Mouse (Mus musculus) limb, embryonic 13.5 days (tissue): ENCODE measurements around the gene Olfr716. TPM values are rescaled to one million over a fixed set of nuclear protein-coding genes. Genes with fewer than 3 reads are reported as not detected.
"Not testable (repeated sequence)": the region's sequence is repeated elsewhere in the genome, so short reads cannot be mapped to it uniquely, and the experiment has no call there.

Experiments
- ATAC-seq: fragments of 200-750 bp; cut with Nextera tagmentation; 2 replicates; pipeline ENCODE4 v1.8.0; 2017; ENCODE audit warnings: low read depth, moderate number of reproducible peaks, moderate TSS enrichment; ENCODE audit not compliant: low FRiP score
- H3K27ac ChIP-seq: fragments of 300-500 bp; sonication (generic); 2 replicates; pipeline ENCODE4 v1.5.1; 2015; ENCODE audit warnings: inconsistent platforms, mild to moderate bottlenecking, moderate library complexity
- H3K27me3 ChIP-seq: fragments of 300-500 bp; sonication (generic); 2 replicates; pipeline ENCODE4 v1.6.1; 2015; ENCODE audit warnings: mild to moderate bottlenecking, inconsistent platforms
- H3K36me3 ChIP-seq: fragments of 300-500 bp; sonication (generic); 2 replicates; pipeline ENCODE4 v1.6.1; 2015; ENCODE audit warnings: inconsistent platforms, mild to moderate bottlenecking, moderate library complexity
- H3K4me1 ChIP-seq: fragments of 300-500 bp; sonication (generic); 2 replicates; pipeline ENCODE4 v1.6.1; 2015; ENCODE audit warnings: inconsistent platforms
- H3K4me2 ChIP-seq: fragments of 300-500 bp; sonication (generic); replicated peaks from 2 replicates; pipeline ENCODE4 v1.6.1; 2015; ENCODE audit warnings: inconsistent platforms, mild to moderate bottlenecking, moderate library complexity
- H3K4me3 ChIP-seq: fragments of 300-500 bp; sonication (generic); 2 replicates; pipeline ENCODE4 v1.5.1; 2015; ENCODE audit warnings: moderate library complexity, mild to moderate bottlenecking, inconsistent platforms
- H3K9ac ChIP-seq: fragments of 300-500 bp; sonication (generic); 2 replicates; pipeline ENCODE4 v1.6.1; 2015; ENCODE audit warnings: mild to moderate bottlenecking, inconsistent platforms
- H3K9me3 ChIP-seq: fragments of 300-500 bp; sonication (generic); 2 replicates; pipeline ENCODE4 v1.6.1; 2016; ENCODE audit warnings: inconsistent platforms
- WGBS: fragments of 180-500 bp; shearing (Covaris S2); methylation state at CpG from one replicate; pipeline ENCODE4 v1.1.7; 2015; 5-methylcytosine and 5-hydroxymethylcytosine counted together
- polyA plus RNA-seq: library from polyadenylated mRNA; unstranded; fragments of >200 nt; fragmentation: Nextera tagmentation; extraction: Ambion mirVana; gene quantifications from 2 replicates; pipeline ENCODE4 v1.2.1, GENCODE M21; 2015

The Olfr716 gene
- not detected in 2 replicates for polyA plus RNA-seq

DNA sequence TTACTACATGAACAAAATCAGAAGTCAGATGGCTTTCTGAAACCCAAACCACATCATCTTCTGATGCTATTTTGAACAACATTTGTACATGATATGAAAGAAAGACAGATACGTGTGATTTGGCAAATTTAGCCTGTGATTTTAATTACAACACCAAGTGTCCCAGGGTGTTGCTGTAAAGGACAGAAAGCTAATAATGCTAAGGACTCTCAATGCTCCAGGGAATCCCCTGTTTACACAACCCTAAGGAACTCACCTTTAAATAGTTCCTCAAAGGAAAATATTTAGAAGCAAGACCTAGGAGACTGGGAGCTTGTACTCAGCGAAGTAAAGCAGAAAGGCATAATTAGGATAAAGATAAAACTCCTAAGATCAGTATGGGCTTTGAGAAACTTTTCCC, at the start of gene Olfr716:
TSS of gene Olfr716 (plus strand) at position 301 of the 400 bp plus-strand sequence.
- H3K9ac ChIP-seq, H3K9me3 ChIP-seq, H3K36me3 ChIP-seq, H3K4me3 ChIP-seq, H3K4me2 ChIP-seq, H3K27ac ChIP-seq, H3K27me3 ChIP-seq, H3K4me1 ChIP-seq, ATAC-seq: not testable (repeated sequence)
- 66% methylated on average over 2 of the region's 2 CpGs for WGBS

DNA sequence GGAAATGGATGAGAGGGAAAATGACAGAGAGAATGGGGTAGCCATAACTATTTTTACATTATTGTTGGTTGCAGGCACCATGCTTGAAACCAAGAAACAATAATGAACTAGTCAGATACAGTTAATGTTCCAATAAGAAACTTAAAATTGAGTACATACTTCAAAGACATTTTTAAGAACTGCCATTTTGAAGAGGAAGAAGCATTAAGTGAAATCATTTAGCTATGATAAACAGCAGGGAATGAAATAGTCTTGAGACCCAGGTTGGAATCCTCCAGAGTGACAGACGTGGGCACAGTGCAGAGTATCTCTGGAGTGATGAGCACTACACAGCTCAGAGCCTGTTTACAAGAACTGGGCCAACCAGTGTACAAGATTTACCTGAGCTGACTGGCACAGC, 45.2 kb upstream of the Olfr716 start, which contains the start of gene Olfr17:
TSS of gene Olfr17 (plus strand) at position 301 of the 400 bp plus-strand sequence.
- Histone ChIP-seq H3K27ac (no peak within 1 kb of the TSS), H3K36me3 (no peaks in the 10 kb centered on the region), H3K4me3 (no peak within 1 kb of the TSS), H3K4me2 (no peak within 1 kb of the TSS), H3K27me3 (no peaks in the 10 kb centered on the region), H3K4me1 (no peaks in the 10 kb centered on the region), H3K9me3 (no peaks in the 10 kb centered on the region), H3K9ac (no peak within 1 kb of the TSS)
- no peak for ATAC-seq
- 53% methylated on average over 1 of the region's 1 CpGs for WGBS

DNA sequence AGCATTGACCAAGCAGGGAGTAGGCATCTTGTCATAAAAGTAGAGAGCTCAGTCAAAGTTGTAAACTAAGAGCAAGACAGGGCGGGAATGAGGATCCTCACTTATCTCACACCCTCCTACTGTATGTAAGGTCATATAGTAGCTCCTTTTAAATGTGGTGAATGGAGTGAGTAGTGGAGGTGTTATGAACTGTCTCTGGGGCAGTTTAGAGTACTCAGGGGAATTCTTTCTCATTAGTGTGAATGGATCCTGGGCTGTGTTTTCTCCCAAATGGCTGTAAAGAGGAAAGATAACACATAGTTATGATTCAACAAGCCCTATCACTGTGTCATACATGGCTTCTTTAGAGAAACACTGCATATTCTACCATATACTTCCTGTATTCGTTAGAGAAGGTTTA, 27.9 kb upstream of the Olfr716 start, which contains the start of gene Olfr715b:
TSS of gene Olfr715b (minus strand) at position 101 of the 400 bp plus-strand sequence.
- not testable (repeated sequence) for H3K9ac ChIP-seq, H3K4me2 ChIP-seq, ATAC-seq, H3K4me3 ChIP-seq, H3K9me3 ChIP-seq, H3K27ac ChIP-seq, H3K4me1 ChIP-seq, H3K27me3 ChIP-seq, H3K36me3 ChIP-seq
- WGBS = 68% methylated on average over 2 of the region's 2 CpGs

DNA sequence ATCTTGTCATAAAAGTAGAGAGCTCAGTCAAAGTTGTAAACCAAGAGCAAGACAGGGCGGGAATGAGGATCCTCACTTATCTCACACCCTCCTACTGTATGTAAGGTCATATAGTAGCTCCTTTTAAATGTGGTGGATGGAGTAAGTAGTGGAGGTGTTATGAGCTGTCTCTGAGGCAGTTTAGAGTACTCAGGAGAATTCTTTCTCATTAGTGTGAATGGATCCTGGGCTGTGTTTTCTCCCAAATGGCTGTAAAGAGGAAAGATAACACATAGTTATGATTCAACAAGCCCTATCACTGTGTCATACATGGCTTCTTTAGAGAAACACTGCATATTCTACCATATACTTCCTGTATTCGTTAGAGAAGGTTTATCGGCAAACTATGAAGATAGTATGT, 7.1 kb upstream of the Olfr716 start, which contains the start of gene Olfr715:
TSS of gene Olfr715 (minus strand) at position 101 of the 400 bp plus-strand sequence.
- H3K27ac ChIP-seq, H3K4me2 ChIP-seq, H3K4me3 ChIP-seq, H3K36me3 ChIP-seq, H3K27me3 ChIP-seq, ATAC-seq, H3K9me3 ChIP-seq, H3K9ac ChIP-seq, H3K4me1 ChIP-seq: not testable (repeated sequence)
- 77% methylated on average over 3 of the region's 3 CpGs for WGBS

DNA sequence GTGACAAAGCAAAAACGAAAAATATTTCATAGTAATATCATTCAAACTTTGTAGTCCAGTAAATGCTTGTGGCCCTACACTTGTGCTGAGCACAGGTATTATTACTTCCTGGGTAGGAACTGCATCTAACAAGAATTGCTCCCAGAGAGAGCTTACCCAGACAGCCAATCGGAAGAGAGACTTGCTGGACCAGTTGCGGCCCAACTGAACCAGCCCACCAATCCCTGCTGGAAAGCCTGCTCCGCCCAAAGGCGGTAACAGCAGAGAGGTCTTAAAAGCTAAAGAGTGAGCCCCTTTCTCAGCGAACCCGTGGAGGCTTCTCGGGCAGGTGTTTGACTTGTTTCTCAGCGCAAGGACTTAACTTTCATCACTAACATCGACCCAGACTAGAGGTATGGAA, 28.6 kb downstream of the Olfr716 start, which contains the start of gene Nlrp14:
TSS of gene Nlrp14 (plus strand) at position 301 of the 400 bp plus-strand sequence.
- Histone ChIP-seq H3K9ac (no peak within 1 kb of the TSS), H3K27ac (no peak within 1 kb of the TSS), H3K4me2 (no peak within 1 kb of the TSS), H3K9me3 (no peaks in the 10 kb centered on the region), H3K4me3 (no peak within 1 kb of the TSS), H3K36me3 (no peaks in the 10 kb centered on the region), H3K4me1 (no peaks in the 10 kb centered on the region), H3K27me3 (no peaks in the 10 kb centered on the region)
- WGBS = 84% methylated on average over 10 of the region's 10 CpGs
- no peak for ATAC-seq

DNA sequence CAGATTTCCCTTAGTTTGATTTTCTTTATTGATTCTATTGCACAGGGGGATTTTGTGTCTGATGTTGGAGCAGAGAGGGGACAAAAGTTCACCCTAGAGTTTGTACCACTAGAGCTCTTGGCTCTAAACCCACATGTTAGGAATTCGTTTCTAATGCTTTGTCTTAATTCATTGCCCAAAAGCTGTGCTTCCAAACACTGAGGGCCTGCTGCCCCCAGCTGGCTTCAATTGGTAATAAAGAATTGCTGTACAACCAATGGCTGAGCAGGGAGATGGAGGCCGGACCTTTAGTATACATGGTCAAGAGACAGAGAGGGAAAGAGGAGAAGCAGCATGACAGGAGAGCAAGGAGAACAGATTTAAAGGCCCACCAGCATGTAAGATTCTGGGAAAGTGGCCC, 42.3 kb downstream of the Olfr716 start:
- Histone ChIP-seq H3K9ac (no peak overlapping the region), H3K27ac (no peak overlapping the region), H3K4me1 (no peaks in the 10 kb centered on the region), H3K9me3 (no peaks in the 10 kb centered on the region), H3K4me2 (no peak overlapping the region), H3K36me3 (no peaks in the 10 kb centered on the region), H3K27me3 (no peaks in the 10 kb centered on the region), H3K4me3 (no peak overlapping the region)
- ATAC-seq = no peak
- 43% methylated on average over 2 of the region's 2 CpGs for WGBS

Other genes starting within 250 kb of the Olfr716 start
- gene Olfr707, start 237.1 kb upstream of the Olfr716 start, polyA plus RNA-seq = not detected in 2 replicates
- gene Olfr1532-ps1, start 230.3 kb upstream of the Olfr716 start, polyA plus RNA-seq = not detected in 2 replicates
- not detected in 2 replicates for gene Olfr709-ps1, start 206.1 kb upstream of the Olfr716 start, polyA plus RNA-seq
- not detected in 2 replicates for gene Olfr710, start 190.0 kb upstream of the Olfr716 start, polyA plus RNA-seq
- not detected in 2 replicates for gene Olfr6, start 174.4 kb upstream of the Olfr716 start, polyA plus RNA-seq
- not detected in 2 replicates for gene Olfr711, start 162.9 kb upstream of the Olfr716 start, polyA plus RNA-seq
- gene Olfr2, start 132.3 kb upstream of the Olfr716 start, polyA plus RNA-seq = not detected in 2 replicates
- gene Olfr713, start 107.2 kb upstream of the Olfr716 start, polyA plus RNA-seq = not detected in 2 replicates
- gene Olfr714, start 67.3 kb upstream of the Olfr716 start, polyA plus RNA-seq = not detected in 2 replicates
- gene Olfr17, start 45.1 kb upstream of the Olfr716 start, polyA plus RNA-seq = not detected in 2 replicates
- not detected in 2 replicates for gene Olfr715b, start 28.0 kb upstream of the Olfr716 start, polyA plus RNA-seq
- not detected in 2 replicates for gene Olfr715, start 7.2 kb upstream of the Olfr716 start, polyA plus RNA-seq
- not detected in 2 replicates for gene Nlrp14, start 28.7 kb downstream of the Olfr716 start, polyA plus RNA-seq
- not detected in 2 replicates for gene Rbmxl2, start 71.1 kb downstream of the Olfr716 start, polyA plus RNA-seq
- 2.7 and 3.0 TPM in 2 replicates for gene Syt9, start 232.4 kb downstream of the Olfr716 start, polyA plus RNA-seq